Mouse (Mus musculus): ENCODE data around the gene Ppm1g. TPM values are rescaled to one million over a fixed set of nuclear protein-coding genes. Genes with fewer than 3 reads are reported as not detected.

Ppm1g gene
- polyA plus RNA-seq, 1 experiment from 2014 or later, result 131 TPM

GRCm38 (mm10) chr5:31204421-31204820 lies 16.1 kb downstream of the Ppm1g start:
- peaks cover 71% of the 10 kb centered on the region for H3K36me3 ChIP-seq
- 92% methylated on average over 6 of the region's 6 CpGs for WGBS
- no peak for ATAC-seq (ENCODE audit: low FRiP score, low read depth)

GRCm38 (mm10) chr5:31203866-31204265 lies 16.6 kb downstream of the Ppm1g start:
- Histone ChIP-seq H3K4me2 (replicated peaks) (no peak overlapping the region), H3K9ac (no peak overlapping the region), H3K27ac (no peak overlapping the region), H3K36me3 (peaks cover 77% of the 10 kb centered on the region), H3K4me1 (peaks cover 23% of the 10 kb centered on the region), H3K27me3 (no peaks in the 10 kb centered on the region), H3K9me3 (peaks cover 6% of the 10 kb centered on the region), H3K4me3 (no peak overlapping the region)
- WGBS, result 89% methylated on average over 2 of the region's 2 CpGs
- ATAC-seq (ENCODE audit: low FRiP score, low read depth), result no peak

More at GRCm38 (mm10) chr5:31204421-31204820, 16.1 kb downstream of the Ppm1g start:
- Histone ChIP-seq H3K27ac (no peak overlapping the region), H3K9ac (no peak overlapping the region), H3K27me3 (no peaks in the 10 kb centered on the region), H3K4me1 (peaks cover 23% of the 10 kb centered on the region), H3K4me2 (replicated peaks) (no peak overlapping the region), H3K9me3 (peaks cover 6% of the 10 kb centered on the region), H3K4me3 (no peak overlapping the region)

GRCm38 (mm10) chr5:31202933-31203332 lies 17.6 kb downstream of the Ppm1g start:
- Histone ChIP-seq H3K4me2 (replicated peaks) (peak overlapping the region; percentile 75), H3K27me3 (no peaks in the 10 kb centered on the region), H3K4me3 (peak overlapping the region; percentile 87), H3K4me1 (peaks cover 23% of the 10 kb centered on the region), H3K9me3 (peaks cover 6% of the 10 kb centered on the region), H3K36me3 (peaks cover 81% of the 10 kb centered on the region), H3K9ac (peak overlapping the region; percentile 71), H3K27ac (peak overlapping the region; percentile 70; the same call in 1 of the 2 replicates)
- WGBS, result 88% methylated on average over 7 of the region's 7 CpGs
- ATAC-seq (ENCODE audit: low FRiP score, low read depth), result no peak

GRCm38 (mm10) chr5:31201742-31202590 lies 18.5 kb downstream of the Ppm1g start, which contains the start of gene Zfp513:
Gene Zfp513 (minus strand): TSS chr5:31202303.
- peak within 1 kb of the TSS; percentile 87 for H3K4me3 ChIP-seq
- H3K9me3 ChIP-seq, result peaks cover 6% of the 10 kb centered on the region
- ATAC-seq (ENCODE audit: low FRiP score, low read depth), result peak; percentile 99
- under 1% methylated on average over 53 of the region's 53 CpGs for WGBS
- no peaks in the 10 kb centered on the region for H3K27me3 ChIP-seq
- peaks cover 81% of the 10 kb centered on the region for H3K36me3 ChIP-seq
- peak within 1 kb of the TSS; percentile 91 for H3K9ac ChIP-seq
- peak within 1 kb of the TSS; percentile 88 for H3K4me2 ChIP-seq (replicated peaks)
- peak within 1 kb of the TSS; percentile 73 for H3K27ac ChIP-seq
- H3K4me1 ChIP-seq, result peaks cover 23% of the 10 kb centered on the region

GRCm38 (mm10) chr5:31201042-31201741 lies 19.3 kb downstream of the Ppm1g start:
- H3K9ac ChIP-seq, result peak overlapping the region; percentile 91
- 17% methylated on average over 13 of the region's 13 CpGs for WGBS
- H3K27me3 ChIP-seq, result no peaks in the 10 kb centered on the region
- H3K9me3 ChIP-seq, result peaks cover 6% of the 10 kb centered on the region
- H3K36me3 ChIP-seq, result peaks cover 83% of the 10 kb centered on the region
- peak overlapping the region; percentile 87 for H3K4me3 ChIP-seq
- ATAC-seq (ENCODE audit: low FRiP score, low read depth), result no peak
- H3K4me2 ChIP-seq (replicated peaks), result peak overlapping the region; percentile 88
- H3K27ac ChIP-seq, result peak overlapping the region; percentile 73
- H3K4me1 ChIP-seq, result peaks cover 23% of the 10 kb centered on the region

- Histone ChIP-seq H3K4me2 (replicated peaks) (peak overlapping the region; percentile 88), H3K9me3 (peaks cover 6% of the 10 kb centered on the region), H3K27ac (no peak overlapping the region), H3K4me3 (peak overlapping the region; percentile 87), H3K36me3 (peaks cover 83% of the 10 kb centered on the region), H3K4me1 (peaks cover 23% of the 10 kb centered on the region), H3K27me3 (no peaks in the 10 kb centered on the region), H3K9ac (peak overlapping the region; percentile 27)
- ATAC-seq (ENCODE audit: low FRiP score, low read depth), result no peak
- 88% methylated on average over 27 of the region's 27 CpGs for WGBS
These were observed 20.1 kb downstream of the Ppm1g start for GRCm38 (mm10) chr5:31200327-31200768.

- 88% methylated on average over 9 of the region's 9 CpGs for WGBS
- H3K27me3 ChIP-seq, result no peaks in the 10 kb centered on the region
- peaks cover 23% of the 10 kb centered on the region for H3K4me1 ChIP-seq
- peak overlapping the region; percentile 27 for H3K9ac ChIP-seq
- ATAC-seq (ENCODE audit: low FRiP score, low read depth), result no peak
- H3K36me3 ChIP-seq, result peaks cover 83% of the 10 kb centered on the region
- H3K27ac ChIP-seq, result no peak overlapping the region
- H3K9me3 ChIP-seq, result peaks cover 6% of the 10 kb centered on the region
- peak overlapping the region; percentile 87 for H3K4me3 ChIP-seq
- no peak overlapping the region for H3K4me2 ChIP-seq (replicated peaks)
These were observed 20.6 kb downstream of the Ppm1g start for GRCm38 (mm10) chr5:31199893-31200292.

GRCm38 (mm10) chr5:31199321-31199892 lies 21.1 kb downstream of the Ppm1g start:
- H3K9ac ChIP-seq, result no peak overlapping the region
- H3K4me2 ChIP-seq (replicated peaks), result no peak overlapping the region
- WGBS, result 91% methylated on average over 19 of the region's 19 CpGs
- ATAC-seq (ENCODE audit: low FRiP score, low read depth), result no peak
- peaks cover 83% of the 10 kb centered on the region for H3K36me3 ChIP-seq
- H3K4me1 ChIP-seq, result peaks cover 27% of the 10 kb centered on the region
- H3K27ac ChIP-seq, result no peak overlapping the region
- H3K27me3 ChIP-seq, result no peaks in the 10 kb centered on the region
- H3K9me3 ChIP-seq, result peaks cover 6% of the 10 kb centered on the region
- no peak overlapping the region for H3K4me3 ChIP-seq

- Histone ChIP-seq H3K4me1 (peaks cover 33% of the 10 kb centered on the region), H3K4me2 (replicated peaks) (no peak overlapping the region), H3K27me3 (no peaks in the 10 kb centered on the region), H3K9ac (no peak overlapping the region), H3K27ac (no peak overlapping the region), H3K36me3 (peaks cover 77% of the 10 kb centered on the region), H3K9me3 (peaks cover 6% of the 10 kb centered on the region), H3K4me3 (no peak overlapping the region)
- ATAC-seq (ENCODE audit: low FRiP score, low read depth), result no peak
- WGBS, result 85% methylated on average over 5 of the region's 5 CpGs
These were observed 21.7 kb downstream of the Ppm1g start for GRCm38 (mm10) chr5:31198616-31199320.

GRCm38 (mm10) chr5:31198170-31198569 lies 22.3 kb downstream of the Ppm1g start:
- ATAC-seq (ENCODE audit: low FRiP score, low read depth), result no peak
- 85% methylated on average over 9 of the region's 9 CpGs for WGBS
- H3K36me3 ChIP-seq, result peaks cover 71% of the 10 kb centered on the region
- H3K27me3 ChIP-seq, result no peaks in the 10 kb centered on the region
- peaks cover 6% of the 10 kb centered on the region for H3K9me3 ChIP-seq
- no peak overlapping the region for H3K4me3 ChIP-seq
- H3K27ac ChIP-seq, result no peak overlapping the region
- peaks cover 34% of the 10 kb centered on the region for H3K4me1 ChIP-seq
- no peak overlapping the region for H3K4me2 ChIP-seq (replicated peaks)
- no peak overlapping the region for H3K9ac ChIP-seq

- Histone ChIP-seq H3K36me3 (peaks cover 62% of the 10 kb centered on the region), H3K27ac (no peak overlapping the region), H3K27me3 (no peaks in the 10 kb centered on the region), H3K4me2 (replicated peaks) (no peak overlapping the region), H3K9ac (no peak overlapping the region), H3K4me3 (no peak overlapping the region), H3K4me1 (peaks cover 29% of the 10 kb centered on the region), H3K9me3 (peaks cover 6% of the 10 kb centered on the region)
- 91% methylated on average over 12 of the region's 12 CpGs for WGBS
- no peak for ATAC-seq (ENCODE audit: low FRiP score, low read depth)
These were observed 23.4 kb downstream of the Ppm1g start for GRCm38 (mm10) chr5:31197072-31197471.
